ENCODE assay signal across 9 mouse cellular contexts in the genomic region with DNA sequence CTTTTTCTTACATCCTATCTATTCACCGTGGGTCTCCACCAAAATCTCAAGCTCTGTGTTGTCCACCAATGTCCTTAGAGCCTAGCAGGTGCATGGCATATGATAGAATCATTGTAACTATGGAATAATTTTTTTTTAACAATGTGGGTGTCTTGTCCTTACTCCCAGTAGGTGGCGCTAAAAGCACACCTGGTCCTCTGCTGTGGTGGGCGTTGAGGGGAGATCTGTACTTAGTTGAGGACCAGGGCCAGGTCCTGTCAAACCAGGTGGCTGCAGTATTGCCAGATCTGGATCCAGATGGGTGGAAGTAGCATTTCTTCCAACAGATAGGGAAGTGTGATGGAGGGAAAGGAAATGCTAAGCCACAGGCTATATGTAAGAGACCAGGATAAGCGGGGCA. TPM values are rescaled to one million over a fixed set of nuclear protein-coding genes. Genes with fewer than 3 reads are reported as not detected.
DNase-seq lines count a peak whose midpoint lies in the region; ATAC-seq and TF ChIP-seq lines count a peak whose summit lies in the region.
"Had no signal": no experiment of that assay in that cellular context is flagged by ENCODE, and none has a peak within 500 bp of the region (broad histone marks: within the 10 kb centered on the region; RNA-seq: fewer than 3 reads in every experiment).

No protein-coding gene starts in this region.

- no peak overlapping the region for H3K9ac ChIP-seq in hindbrain, embryonic 14.5 days
- no peak overlapping the region for H3K9ac ChIP-seq in hindbrain, embryonic 12.5 days
- no peak overlapping the region for H3K9ac ChIP-seq in embryonic facial prominence, embryonic 14.5 days (ENCODE audit: low read depth, low read length)
- H3K9ac ChIP-seq in limb, embryonic 11.5 days (ENCODE audit: low read length): no peak overlapping the region
- H3K9ac ChIP-seq in heart, embryonic 12.5 days: no peak overlapping the region
- H3K9ac ChIP-seq: limb, embryonic 12.5 days had no signal

- H3K9me3 ChIP-seq in hindbrain, embryonic 14.5 days (ENCODE audit: control insufficient read depth, low read length): no peaks in the 10 kb centered on the region
- no peaks in the 10 kb centered on the region for H3K9me3 ChIP-seq in hindbrain, embryonic 12.5 days (replicated peaks)
- H3K9me3 ChIP-seq in embryonic facial prominence, embryonic 14.5 days (ENCODE audit: control insufficient read depth, low read length): no peaks in the 10 kb centered on the region
- H3K9me3 ChIP-seq in limb, embryonic 11.5 days (ENCODE audit: control insufficient read depth, low read length): no peaks in the 10 kb centered on the region
- H3K9me3 ChIP-seq in heart, embryonic 12.5 days (replicated peaks): no peaks in the 10 kb centered on the region
- H3K9me3 ChIP-seq: limb, embryonic 12.5 days had no signal

- no peaks in the 10 kb centered on the region for H3K27me3 ChIP-seq in hindbrain, embryonic 14.5 days (ENCODE audit: control insufficient read depth, insufficient read depth, low read length)
- H3K27me3 ChIP-seq in hindbrain, embryonic 12.5 days: no peaks in the 10 kb centered on the region
- no peaks in the 10 kb centered on the region for H3K27me3 ChIP-seq in embryonic facial prominence, embryonic 14.5 days (replicated peaks; ENCODE audit: control insufficient read depth, insufficient read depth, low read length)
- H3K27me3 ChIP-seq in limb, embryonic 11.5 days (ENCODE audit: control insufficient read depth, insufficient read depth, low read length): no peaks in the 10 kb centered on the region
- no peaks in the 10 kb centered on the region for H3K27me3 ChIP-seq in small intestine, adult 2 months (ENCODE audit: control insufficient read depth, insufficient read depth, low read length)
- peaks cover 13% of the 10 kb centered on the region for H3K27me3 ChIP-seq in heart, embryonic 12.5 days (replicated peaks)
- H3K27me3 ChIP-seq: limb, embryonic 12.5 days had no signal

- TF ChIP-seq CTCF in small intestine, adult 2 months (IDR thresholded peaks at IDR 0.05; ENCODE audit: extremely low read depth, insufficient read length, insufficient replicate concordance, low read depth, low read length): peak; percentile 87; the same call in 1 of the 2 replicates

- no peak for ATAC-seq in hindbrain, embryonic 14.5 days (ENCODE audit: low FRiP score)
- no peak for ATAC-seq in hindbrain, embryonic 12.5 days (ENCODE audit: low FRiP score)
- ATAC-seq in embryonic facial prominence, embryonic 14.5 days (ENCODE audit: low read depth): peak; percentile 55; the same call in 1 of the 2 replicates
- peak; percentile 67; the same call in 1 of the 2 replicates for ATAC-seq in limb, embryonic 11.5 days (ENCODE audit: insufficient number of reproducible peaks, low FRiP score, low TSS enrichment, low read depth)
- no peak for ATAC-seq in heart, embryonic 12.5 days (ENCODE audit: insufficient number of reproducible peaks, low FRiP score)

- no peak overlapping the region for H3K27ac ChIP-seq in hindbrain, embryonic 14.5 days
- H3K27ac ChIP-seq in hindbrain, embryonic 12.5 days: no peak overlapping the region
- H3K27ac ChIP-seq in embryonic facial prominence, embryonic 14.5 days (replicated peaks; ENCODE audit: low read depth, low read length): no peak overlapping the region
- no peak overlapping the region for H3K27ac ChIP-seq in limb, embryonic 11.5 days (replicated peaks; ENCODE audit: low read depth, low read length)
- H3K27ac ChIP-seq in small intestine, adult 2 months (ENCODE audit: insufficient read depth, low read depth, low read length): peak overlapping the region; percentile 81
- H3K27ac ChIP-seq in heart, embryonic 12.5 days (ENCODE audit: poor library complexity, severe bottlenecking): no peak overlapping the region
- H3K27ac ChIP-seq: limb, embryonic 12.5 days had no signal

- H3K4me2 ChIP-seq in hindbrain, embryonic 14.5 days (replicated peaks): no peak overlapping the region
- no peak overlapping the region for H3K4me2 ChIP-seq in hindbrain, embryonic 12.5 days (replicated peaks)
- H3K4me2 ChIP-seq in embryonic facial prominence, embryonic 14.5 days (ENCODE audit: low read depth, low read length): no peak overlapping the region
- no peak overlapping the region for H3K4me2 ChIP-seq in limb, embryonic 11.5 days (ENCODE audit: low read depth, severe bottlenecking)
- H3K4me2 ChIP-seq in heart, embryonic 12.5 days: no peak overlapping the region
- H3K4me2 ChIP-seq: limb, embryonic 12.5 days had no signal

- no peaks in the 10 kb centered on the region for H3K4me1 ChIP-seq in hindbrain, embryonic 14.5 days (replicated peaks; ENCODE audit: control insufficient read depth, insufficient read depth, low read length)
- H3K4me1 ChIP-seq in hindbrain, embryonic 12.5 days: no peaks in the 10 kb centered on the region
- no peaks in the 10 kb centered on the region for H3K4me1 ChIP-seq in embryonic facial prominence, embryonic 14.5 days (ENCODE audit: control insufficient read depth, insufficient read depth, low read length)
- H3K4me1 ChIP-seq in limb, embryonic 11.5 days (ENCODE audit: control insufficient read depth, insufficient read depth, low read length): no peaks in the 10 kb centered on the region
- H3K4me1 ChIP-seq in small intestine, adult 2 months (ENCODE audit: control insufficient read depth, insufficient read depth, insufficient read length, low read length): peaks cover 15% of the 10 kb centered on the region
- H3K4me1 ChIP-seq in heart, embryonic 12.5 days (replicated peaks): no peaks in the 10 kb centered on the region
- H3K4me1 ChIP-seq: limb, embryonic 12.5 days had no signal

- TF ChIP-seq POLR2A in small intestine, adult 2 months (IDR thresholded peaks at IDR 0.05; ENCODE audit: low read depth, low read length): no peak

- no peak overlapping the region for H3K4me3 ChIP-seq in hindbrain, embryonic 14.5 days (replicated peaks; ENCODE audit: low read length)
- H3K4me3 ChIP-seq in hindbrain, embryonic 12.5 days: no peak overlapping the region
- H3K4me3 ChIP-seq in embryonic facial prominence, embryonic 14.5 days (ENCODE audit: low read depth, low read length): no peak overlapping the region
- H3K4me3 ChIP-seq in limb, embryonic 11.5 days (ENCODE audit: low read depth, low read length): no peak overlapping the region
- no peak overlapping the region for H3K4me3 ChIP-seq in small intestine, adult 2 months (ENCODE audit: low read depth, low read length)
- H3K4me3 ChIP-seq in heart, embryonic 12.5 days: no peak overlapping the region
- H3K4me3 ChIP-seq: limb, embryonic 12.5 days had no signal

- peaks cover 4% of the 10 kb centered on the region; the same call in 1 of the 2 replicates for H3K36me3 ChIP-seq in hindbrain, embryonic 14.5 days (replicated peaks; ENCODE audit: control insufficient read depth, insufficient read depth)
- peaks cover 37% of the 10 kb centered on the region for H3K36me3 ChIP-seq in hindbrain, embryonic 12.5 days
- 0 out of 2 replicates have a peak, but pooled peaks cover 4% of the 10 kb centered on the region for H3K36me3 ChIP-seq in embryonic facial prominence, embryonic 14.5 days (ENCODE audit: control insufficient read depth, insufficient read depth, low read length)
- no peaks in the 10 kb centered on the region for H3K36me3 ChIP-seq in limb, embryonic 11.5 days (ENCODE audit: control insufficient read depth, insufficient read depth, low read length)
- peaks cover 16% of the 10 kb centered on the region for H3K36me3 ChIP-seq in small intestine, adult 2 months (ENCODE audit: control insufficient read depth, insufficient read depth, low read length)
- H3K36me3 ChIP-seq in heart, embryonic 12.5 days: no peaks in the 10 kb centered on the region

- 32% methylated on average over 4 of the region's 4 CpGs for WGBS in hindbrain, embryonic 14.5 days
- 24% methylated on average over 4 of the region's 4 CpGs for WGBS in hindbrain, embryonic 12.5 days
- WGBS in embryonic facial prominence, embryonic 14.5 days: 25% methylated on average over 4 of the region's 4 CpGs
- 27% methylated on average over 4 of the region's 4 CpGs for WGBS in limb, embryonic 11.5 days
- 17% methylated on average over 4 of the region's 4 CpGs for WGBS in small intestine, adult 2 months
- 24% methylated on average over 4 of the region's 4 CpGs for WGBS in heart, embryonic 12.5 days

- DNase-seq in hindbrain, embryonic 14.5 days (ENCODE audit: low spot score): peak; percentile 62
- peak; percentile 70 for DNase-seq in ES-CJ7 (ENCODE audit: low read depth, low spot score)
- DNase-seq in embryonic facial prominence, embryonic 14.5 days (ENCODE audit: low spot score): peak; percentile 47
- DNase-seq in limb, embryonic 11.5 days (ENCODE audit: low spot score): peak; percentile 64
- DNase-seq in adrenal gland, adult 8-10 months: no peak

RNA-seq across cellular contexts. Expression of gene Mfsd2a, which starts 16.6 kb away (rescaled TPM):
- 27.9 and 28.3 TPM in 2 replicates for polyA plus RNA-seq in hindbrain, embryonic 14.5 days (2014; fragmentation: Nextera tagmentation; extraction: Ambion mirVana)
- 28.5 and 28.7 TPM in 2 replicates for polyA plus RNA-seq in hindbrain, embryonic 12.5 days (2016; fragmentation: Nextera tagmentation; extraction: Ambion mirVana)
- polyA plus RNA-seq in embryonic facial prominence, embryonic 14.5 days (2014; fragmentation: Nextera tagmentation; extraction: Ambion mirVana): 5.3 and 6.6 TPM in 2 replicates
- polyA plus RNA-seq in limb, embryonic 11.5 days (2014; fragmentation: Nextera tagmentation; extraction: Ambion mirVana): 7.5 and 8.7 TPM in 2 replicates
- polyA plus RNA-seq in small intestine, adult 2 months (2012; rRNA removed): 23.8 and 28.0 TPM in 2 replicates
- polyA plus RNA-seq in heart, embryonic 12.5 days (2016; fragmentation: Nextera tagmentation; extraction: Ambion mirVana): 1.1 and 1.8 TPM in 2 replicates
- 1 to 10 TPM in 2 of 4 experiments, under 1 TPM in 2; 0.83 to 8.4 (median 1.2) TPM for total RNA-seq in adrenal gland, adult 8-10 months (2022)

RNA-seq across cellular contexts. Expression of gene Mycl, which starts 51.0 kb away (rescaled TPM):
- polyA plus RNA-seq in hindbrain, embryonic 14.5 days (2014; fragmentation: Nextera tagmentation; extraction: Ambion mirVana): 68.7 and 71.9 TPM in 2 replicates
- polyA plus RNA-seq in hindbrain, embryonic 12.5 days (2016; fragmentation: Nextera tagmentation; extraction: Ambion mirVana): 103 and 105 TPM in 2 replicates
- 26.9 and 29.3 TPM in 2 replicates for polyA plus RNA-seq in embryonic facial prominence, embryonic 14.5 days (2014; fragmentation: Nextera tagmentation; extraction: Ambion mirVana)
- 32.8 and 39.0 TPM in 2 replicates for polyA plus RNA-seq in limb, embryonic 11.5 days (2014; fragmentation: Nextera tagmentation; extraction: Ambion mirVana)
- 3.0 and 7.1 TPM in 2 replicates for polyA plus RNA-seq in small intestine, adult 2 months (2012; rRNA removed)
- polyA plus RNA-seq in heart, embryonic 12.5 days (2016; fragmentation: Nextera tagmentation; extraction: Ambion mirVana): 0.74 and 1.2 TPM in 2 replicates
- total RNA-seq in adrenal gland, adult 8-10 months (2022): 1 to 10 TPM in 2 of 4 experiments, under 1 TPM in 2; 0.68 to 2.1 (median 1.3) TPM

RNA-seq across cellular contexts. Expression of gene Cap1, which starts 58.6 kb away (rescaled TPM):
- 71.9 and 76.7 TPM in 2 replicates for polyA plus RNA-seq in hindbrain, embryonic 14.5 days (2014; fragmentation: Nextera tagmentation; extraction: Ambion mirVana)
- polyA plus RNA-seq in hindbrain, embryonic 12.5 days (2016; fragmentation: Nextera tagmentation; extraction: Ambion mirVana): 55.6 and 70.6 TPM in 2 replicates
- polyA plus RNA-seq in embryonic facial prominence, embryonic 14.5 days (2014; fragmentation: Nextera tagmentation; extraction: Ambion mirVana): 70.2 and 74.6 TPM in 2 replicates
- polyA plus RNA-seq in limb, embryonic 11.5 days (2014; fragmentation: Nextera tagmentation; extraction: Ambion mirVana): 59.0 and 64.6 TPM in 2 replicates
- 46.5 and 85.8 TPM in 2 replicates for polyA plus RNA-seq in small intestine, adult 2 months (2012; rRNA removed)
- polyA plus RNA-seq in heart, embryonic 12.5 days (2016; fragmentation: Nextera tagmentation; extraction: Ambion mirVana): 46.4 and 47.6 TPM in 2 replicates
- total RNA-seq in adrenal gland, adult 8-10 months (2022): 100 to 1,000 TPM; 134 to 181 (median 168) TPM

Comparison
In these comparisons a context has a peak if more than half of its experiments do, and no peak if none do; other contexts are left out.
1. ATAC-seq: peak in embryonic facial prominence, embryonic 14.5 days (single experiment) and limb, embryonic 11.5 days (single experiment); none in hindbrain, embryonic 14.5 days (single experiment), hindbrain, embryonic 12.5 days (single experiment) and heart, embryonic 12.5 days (single experiment).